Mouse (Mus musculus) urinary bladder, postnatal 14 days (tissue): Measurements from ENCODE around the gene Krtap1-5.

ENCODE experiments used
- DNase-seq: peaks from one replicate; pipeline ENCODE4 v3.0.0; 2021; ENCODE audit warnings: low spot score

Gene Krtap1-5

GRCm38 (mm10) chr11:99547892-99548291 is 32.9 kb downstream of the Krtap1-5 start:
- no peak for DNase-seq

DNA sequence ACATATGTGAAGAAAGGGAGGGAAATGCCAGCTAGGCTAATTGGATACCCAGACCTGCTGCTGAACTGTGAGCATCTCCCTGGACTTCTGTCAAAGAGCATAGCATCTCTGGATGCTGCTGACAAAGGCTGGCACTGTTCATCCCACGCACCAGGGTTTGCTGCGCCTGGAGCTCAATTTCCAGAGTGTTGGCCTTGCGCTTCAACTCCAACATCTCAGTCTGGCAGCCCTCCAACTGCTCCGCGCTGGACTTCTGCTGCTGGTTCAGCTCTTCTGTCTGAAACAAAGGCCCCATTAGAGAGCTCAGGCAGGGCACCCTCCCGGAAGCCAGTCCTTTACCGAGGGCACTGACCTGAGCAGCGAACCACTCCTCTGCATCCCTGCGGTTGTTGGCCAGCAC is 41.1 kb downstream of the Krtap1-5 start:
- DNase-seq: peak; percentile 3
